Mouse (Mus musculus): ENCODE data around the gene Olfr975.
"Not testable (repeated sequence)": the region's sequence is repeated elsewhere in the genome, so short reads cannot be mapped to it uniquely, and the experiment has no call there.

GRCm38 (mm10) chr9:39928837-39929236, 23.0 kb downstream of the Olfr975 start:
- TF ChIP-seq CTCF (IDR thresholded peaks at IDR 0.05; ENCODE audit: borderline replicate concordance, insufficient read depth, low read length); POLR2A (IDR thresholded peaks at IDR 0.05; ENCODE audit: low read depth, low read length): not testable (repeated sequence)

Measured in embryonic fibroblast, embryonic 13.5 days (primary cell).